Mouse (Mus musculus) heart, adult 8-10 months (tissue): Measurements from ENCODE around the gene Slc25a5. TPM values are rescaled to one million over a fixed set of nuclear protein-coding genes. Genes with fewer than 3 reads are reported as not detected.

Source experiments
- DNase-seq: peaks from one replicate; pipeline ENCODE4 v3.0.0; 2022; ENCODE audit warnings: low spot score
- total RNA-seq, 4 experiments: library from RNA; stranded (reverse); gene quantifications; 2 replicates each; pipeline ENCODE4 v1.2.4; 2022

Slc25a5 gene
- total RNA-seq, 4 experiments from 2014 or later: 320 to 424 (median 359) TPM

GRCm38 (mm10) chrX:36833397-36834084 is 38.1 kb downstream of the Slc25a5 start:
- peak; percentile 51 for DNase-seq

- DNase-seq: no peak
Measured at GRCm38 (mm10) chrX:36837069-36837676, 41.7 kb downstream of the Slc25a5 start.

DNA sequence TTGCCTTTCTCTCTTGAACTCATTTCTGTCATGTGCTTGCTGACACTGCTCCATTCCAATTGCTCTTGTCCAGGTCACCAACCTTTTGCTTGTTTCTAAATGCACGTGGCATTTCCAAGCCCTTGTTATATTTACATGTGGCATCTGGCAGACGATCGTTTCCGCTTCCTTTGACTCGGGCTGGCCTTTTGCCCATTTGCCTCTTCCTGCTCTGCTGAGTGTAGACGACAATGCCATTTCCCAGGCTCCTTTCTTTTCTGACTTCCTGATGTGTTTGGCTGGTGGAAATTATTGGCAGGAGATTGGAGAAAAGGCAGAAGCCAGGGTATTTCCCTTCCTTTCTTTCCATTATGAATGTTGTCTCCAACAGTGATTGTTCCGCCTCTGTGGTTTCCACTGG is 43.9 kb downstream of the Slc25a5 start:
- DNase-seq: peak; percentile 17

DNA sequence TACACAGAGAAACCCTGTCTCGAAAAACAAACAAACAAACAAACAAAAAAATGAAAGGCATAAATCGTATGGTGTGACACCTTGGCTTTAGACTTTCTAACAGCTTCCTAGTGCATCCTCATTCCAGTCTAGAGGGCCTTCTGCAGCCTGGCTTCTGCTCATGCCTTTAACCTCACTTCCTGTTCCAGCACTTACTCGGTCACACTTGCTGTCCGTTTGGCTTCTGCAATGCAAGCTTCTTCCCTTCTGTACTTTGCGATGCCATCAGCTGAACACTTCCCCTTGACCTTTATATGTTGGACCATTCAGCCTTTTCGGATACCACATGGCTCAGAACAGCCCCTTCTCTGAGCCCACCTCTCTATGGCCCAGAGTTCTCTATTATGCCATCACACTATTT is 46.2 kb downstream of the Slc25a5 start:
- no peak for DNase-seq

DNA sequence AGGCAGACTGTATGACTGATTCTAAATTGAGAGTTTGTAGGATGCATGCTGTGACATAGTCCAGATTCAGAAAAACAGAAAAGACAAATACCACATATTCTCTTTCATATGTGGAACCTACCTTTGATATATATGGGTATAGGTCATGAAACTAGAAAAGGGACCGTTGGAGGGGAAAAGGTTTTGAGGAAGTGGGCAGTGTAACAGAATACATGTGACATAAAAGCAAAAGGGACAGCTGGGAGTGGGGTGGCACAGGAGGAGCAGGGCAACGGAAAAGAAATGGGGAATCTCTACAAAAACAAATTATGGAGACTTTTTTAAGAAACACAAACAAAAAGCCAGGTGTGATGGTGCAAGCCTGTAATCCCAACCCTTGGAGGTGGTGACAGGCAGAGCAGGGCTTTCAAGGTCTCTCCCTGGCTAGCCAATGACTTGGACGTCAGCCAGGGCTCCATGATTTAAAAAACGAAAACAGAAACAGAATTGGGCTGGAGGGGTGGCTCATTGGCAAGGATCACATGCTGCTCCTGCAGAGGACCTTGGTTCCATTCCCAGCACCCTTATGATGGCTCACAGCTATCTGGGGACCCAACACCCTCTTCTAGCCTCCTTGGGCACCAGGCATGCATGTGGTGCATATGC is 48.0 kb downstream of the Slc25a5 start:
- DNase-seq: no peak

GRCm38 (mm10) chrX:36847152-36847551 is 51.7 kb downstream of the Slc25a5 start:
- DNase-seq: no peak

Other genes starting within 250 kb of the Slc25a5 start
- gene Pgrmc1, start 197.4 kb upstream of the Slc25a5 start, total RNA-seq: 10 to 100 TPM; 18.6 to 21.4 (median 19.8) TPM
- 1 to 10 TPM; 1.6 to 3.1 (median 2.6) TPM for gene Akap17b, start 150.3 kb upstream of the Slc25a5 start, total RNA-seq
- under 1 TPM in 1 of 4 experiments, not detected in 3; 0.53 TPM for gene Slc25a43, start 52.0 kb upstream of the Slc25a5 start, total RNA-seq
- gene Ube2a, start 78.2 kb downstream of the Slc25a5 start, total RNA-seq: 10 to 100 TPM; 61.7 to 72.1 (median 66.5) TPM
- gene C330007P06Rik, start 78.5 kb downstream of the Slc25a5 start, total RNA-seq: 10 to 100 TPM; 14.4 to 16.6 (median 15.4) TPM
- gene Nkrf, start 107.2 kb downstream of the Slc25a5 start, total RNA-seq: 1 to 10 TPM; 3.2 to 4.2 (median 3.5) TPM
- 1 to 10 TPM; 2.4 to 6.1 (median 3.7) TPM for gene Sept6, start 196.1 kb downstream of the Slc25a5 start, total RNA-seq